Mouse (Mus musculus) 416B (cell line): ENCODE measurements around the gene Gm42421.

Experiments
- DNase-seq: peaks from one replicate; pipeline ENCODE4 v3.0.0; 2011; ENCODE audit warnings: low read depth

Gm42421 gene

DNA sequence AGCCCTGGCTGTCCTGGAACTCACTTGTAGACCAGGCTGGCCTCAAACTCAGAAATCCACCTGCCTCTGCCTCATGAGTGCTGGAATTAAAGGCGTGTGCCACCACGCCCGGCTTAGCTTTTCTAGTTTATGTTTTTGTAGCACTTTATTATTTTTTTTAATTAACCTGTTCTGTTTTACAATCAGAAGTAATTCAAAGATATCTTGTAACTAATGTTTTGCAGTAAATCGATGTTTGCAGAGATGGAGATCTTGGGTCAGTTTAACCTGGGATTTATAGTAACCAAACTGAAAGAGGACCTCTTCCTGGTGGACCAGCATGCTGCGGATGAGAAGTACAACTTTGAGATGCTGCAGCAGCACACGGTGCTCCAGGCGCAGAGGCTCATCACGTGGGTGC, at the start of gene Gm42421:
TSS of gene Gm42421 (plus strand) at position 301 of the 400 bp plus-strand sequence.
- DNase-seq: no peak

DNA sequence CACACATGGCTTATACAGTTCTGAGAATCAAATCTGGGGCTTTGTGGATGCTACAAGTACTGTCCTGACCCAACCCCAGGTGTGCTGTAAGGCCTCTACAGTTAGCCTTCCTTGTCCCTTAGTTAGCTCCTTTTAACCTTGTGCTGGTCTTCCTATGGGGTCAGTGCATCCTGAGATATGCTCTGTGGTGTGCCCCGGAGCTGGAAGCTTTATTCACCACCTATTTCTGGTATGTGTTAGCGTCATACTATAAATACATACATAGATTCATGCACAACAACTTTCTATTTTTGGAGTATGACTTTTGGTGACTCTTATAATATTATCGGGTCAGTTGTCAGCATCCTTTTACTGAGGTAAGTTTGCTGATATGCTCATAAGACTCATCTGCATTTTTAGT, 42.7 kb upstream of the Gm42421 start:
- no peak for DNase-seq

DNA sequence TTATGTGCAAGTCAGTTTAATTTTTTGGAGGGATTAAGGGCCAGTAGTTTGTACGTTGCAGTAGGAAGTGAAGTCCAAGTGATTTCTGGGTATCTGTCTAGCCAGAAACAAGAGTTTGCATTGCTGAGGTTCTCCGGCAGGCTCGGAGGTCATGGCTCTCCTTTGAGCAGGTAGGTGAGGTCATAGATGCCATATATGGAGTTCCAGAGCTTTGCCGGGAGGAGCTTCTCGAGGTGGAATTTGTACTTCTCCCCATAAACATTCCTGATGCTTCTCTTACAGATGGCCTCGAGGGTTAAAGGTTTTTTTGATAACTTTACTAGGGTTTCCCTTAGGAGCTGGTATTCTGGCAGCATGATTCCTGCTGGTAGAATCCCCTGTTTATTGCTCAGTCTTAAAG, 37.2 kb upstream of the Gm42421 start:
- DNase-seq: no peak

DNA sequence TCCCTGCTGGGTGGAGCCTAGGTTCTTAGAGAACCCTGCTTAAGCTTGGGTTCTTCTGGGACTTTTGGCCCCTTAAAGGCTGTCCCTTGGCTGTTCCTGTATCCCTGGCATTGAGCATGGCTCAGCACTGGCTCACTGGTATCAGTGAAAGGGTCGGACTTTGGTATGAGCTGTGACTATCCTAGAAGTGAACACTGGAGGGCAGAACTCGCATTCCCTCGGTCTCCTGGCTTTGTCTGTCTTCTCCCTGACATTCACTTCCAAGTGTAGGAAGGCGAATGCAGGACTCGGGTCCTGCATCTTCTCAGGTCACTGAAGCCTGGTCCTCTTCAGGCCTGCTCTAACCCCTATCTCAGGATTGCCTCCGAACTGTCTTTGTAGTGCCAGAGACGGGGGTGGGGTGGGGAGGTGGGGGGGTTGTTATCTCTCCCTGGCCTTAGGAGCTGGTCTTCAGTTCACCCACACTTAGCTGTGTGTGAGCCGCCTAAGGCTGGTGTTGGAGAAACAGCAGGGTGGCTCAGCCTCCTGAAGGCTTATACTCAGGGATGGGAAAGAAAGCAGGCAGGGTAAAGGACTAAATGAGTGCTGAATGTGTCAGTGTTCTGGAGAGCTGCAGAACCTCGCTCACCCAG, 35.6 kb upstream of the Gm42421 start:
- DNase-seq: no peak

DNA sequence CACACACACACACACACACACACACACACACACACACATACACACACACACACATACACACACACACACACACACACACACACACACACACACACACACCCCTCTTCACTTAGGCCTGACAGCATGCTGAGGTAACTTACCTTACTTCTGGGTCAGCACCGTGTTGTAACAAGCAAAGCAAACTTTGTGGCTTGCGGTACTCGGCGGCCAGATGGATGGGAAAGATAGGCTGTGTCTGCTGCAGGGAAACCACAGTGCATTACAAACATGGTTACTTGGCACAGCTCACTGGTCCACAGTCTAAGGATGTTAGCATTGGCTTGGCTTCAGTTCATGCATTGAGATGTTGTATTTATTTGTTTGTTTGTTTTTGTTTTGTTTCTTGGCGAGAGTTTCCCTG, 34.6 kb upstream of the Gm42421 start:
- peak; percentile 97 for DNase-seq

DNA sequence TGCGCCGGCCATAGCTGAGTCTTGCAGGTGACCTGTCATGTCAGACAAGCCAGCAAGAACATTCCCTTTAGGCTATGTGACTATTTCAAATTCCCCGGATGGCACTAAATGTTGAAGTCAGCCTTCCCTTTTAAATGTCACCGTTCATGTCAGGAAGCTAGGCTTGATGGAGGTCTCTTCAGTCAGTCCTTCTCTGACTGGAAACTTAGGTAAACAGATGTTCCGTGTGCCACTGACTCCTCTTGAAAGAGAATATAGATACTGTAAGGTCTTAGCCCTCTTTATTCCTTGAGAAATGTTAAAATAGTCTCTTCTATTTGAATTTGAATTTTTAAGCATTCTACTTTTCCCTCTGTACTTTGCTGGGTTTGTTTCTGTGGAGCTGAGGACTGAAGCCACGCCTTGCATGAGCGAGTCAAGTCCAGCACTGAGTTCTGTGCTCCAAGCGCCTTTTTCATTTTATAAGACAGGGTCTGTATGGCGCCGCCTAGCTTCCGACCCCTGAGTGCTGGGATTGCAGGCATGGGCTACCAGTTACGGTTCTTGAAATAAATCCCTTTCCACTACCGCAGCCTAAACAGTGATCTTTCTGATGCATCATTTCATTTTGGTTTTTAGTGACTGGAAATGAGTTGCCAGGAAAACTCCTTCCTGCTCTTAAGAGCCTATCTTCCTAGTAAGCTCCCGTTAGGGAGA, 30.2 kb upstream of the Gm42421 start, which contains the start of gene Ankrd61:
TSS of gene Ankrd61 (minus strand) at position 51 of the 696 bp plus-strand sequence.
- no peak for DNase-seq

DNA sequence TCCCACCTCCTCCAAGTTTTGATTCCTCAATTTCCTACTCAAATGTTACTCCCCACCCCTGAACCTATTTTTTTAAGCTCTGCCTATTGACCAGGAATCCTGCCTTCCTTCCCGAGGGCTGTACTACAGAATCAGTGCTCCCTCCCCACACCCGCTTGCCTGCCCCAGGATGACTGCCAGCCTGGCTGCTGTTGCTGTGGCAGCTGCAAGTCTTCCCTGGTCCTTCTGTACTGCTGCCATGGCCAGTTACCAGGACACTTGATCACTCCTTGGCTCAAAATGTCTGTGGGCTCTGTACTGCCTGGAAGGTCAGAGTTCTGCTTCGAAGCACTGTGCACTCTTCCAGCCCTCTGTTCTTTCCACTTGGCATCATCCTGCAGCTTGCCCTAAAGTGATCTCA, 25.9 kb upstream of the Gm42421 start:
- no peak for DNase-seq

DNA sequence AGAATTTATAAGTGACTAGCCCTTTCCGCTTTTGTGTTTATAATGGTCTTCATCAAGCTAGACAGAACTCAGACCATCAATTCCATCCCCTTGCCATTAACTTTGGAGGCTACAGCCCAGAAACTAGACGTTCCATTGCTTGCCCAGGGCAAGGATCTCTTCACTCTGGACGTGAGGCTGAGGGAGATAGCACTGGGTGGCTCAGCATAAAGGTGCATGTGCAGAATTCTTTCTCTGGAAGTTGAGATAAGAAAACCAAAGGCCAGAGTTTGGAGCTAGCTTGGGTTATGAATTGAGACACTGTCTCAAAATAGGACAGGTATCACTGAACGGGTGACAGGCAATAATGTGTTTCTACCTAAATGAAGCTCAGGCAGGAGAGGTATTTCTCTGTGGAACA, 24.2 kb upstream of the Gm42421 start:
- no peak for DNase-seq

DNA sequence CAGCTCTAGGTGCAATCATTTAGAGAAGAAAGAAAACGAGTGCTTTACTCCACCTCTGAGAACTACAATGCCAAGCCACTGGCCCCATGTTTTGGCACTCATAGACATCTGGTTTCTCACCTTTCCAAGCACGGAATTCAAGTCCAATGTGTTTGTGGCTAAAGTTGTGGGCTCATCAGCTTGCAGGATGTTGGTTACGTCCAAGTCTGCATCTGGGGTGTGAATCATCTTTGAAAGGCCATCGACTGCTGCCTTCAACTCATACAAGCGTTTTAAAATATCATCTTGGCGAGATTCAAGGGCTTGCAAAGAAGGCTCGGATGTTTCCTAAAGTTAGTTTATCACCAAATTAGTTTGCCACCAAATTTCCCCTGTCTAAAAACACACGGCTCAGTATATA, 21.5 kb upstream of the Gm42421 start:
- peak; percentile 33 for DNase-seq

DNA sequence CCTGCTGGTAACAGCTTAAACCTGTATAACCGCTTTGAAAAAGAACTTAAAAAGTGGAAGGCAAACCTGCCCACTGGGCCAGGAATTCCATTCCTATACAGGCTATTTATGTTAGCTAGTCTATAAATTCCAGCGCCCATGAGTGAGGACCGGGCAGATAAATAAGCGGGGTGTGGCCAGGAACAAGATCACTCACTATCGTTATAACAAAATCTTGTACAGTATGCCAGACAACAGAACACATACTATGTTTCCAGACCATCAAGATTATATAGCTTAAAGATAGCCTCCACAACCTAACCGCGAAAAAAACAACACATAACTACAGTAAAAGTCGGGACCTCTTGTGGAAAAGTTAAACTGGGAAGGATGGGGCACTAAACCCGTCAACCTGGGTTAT, 19.0 kb upstream of the Gm42421 start:
- DNase-seq: no peak

DNA sequence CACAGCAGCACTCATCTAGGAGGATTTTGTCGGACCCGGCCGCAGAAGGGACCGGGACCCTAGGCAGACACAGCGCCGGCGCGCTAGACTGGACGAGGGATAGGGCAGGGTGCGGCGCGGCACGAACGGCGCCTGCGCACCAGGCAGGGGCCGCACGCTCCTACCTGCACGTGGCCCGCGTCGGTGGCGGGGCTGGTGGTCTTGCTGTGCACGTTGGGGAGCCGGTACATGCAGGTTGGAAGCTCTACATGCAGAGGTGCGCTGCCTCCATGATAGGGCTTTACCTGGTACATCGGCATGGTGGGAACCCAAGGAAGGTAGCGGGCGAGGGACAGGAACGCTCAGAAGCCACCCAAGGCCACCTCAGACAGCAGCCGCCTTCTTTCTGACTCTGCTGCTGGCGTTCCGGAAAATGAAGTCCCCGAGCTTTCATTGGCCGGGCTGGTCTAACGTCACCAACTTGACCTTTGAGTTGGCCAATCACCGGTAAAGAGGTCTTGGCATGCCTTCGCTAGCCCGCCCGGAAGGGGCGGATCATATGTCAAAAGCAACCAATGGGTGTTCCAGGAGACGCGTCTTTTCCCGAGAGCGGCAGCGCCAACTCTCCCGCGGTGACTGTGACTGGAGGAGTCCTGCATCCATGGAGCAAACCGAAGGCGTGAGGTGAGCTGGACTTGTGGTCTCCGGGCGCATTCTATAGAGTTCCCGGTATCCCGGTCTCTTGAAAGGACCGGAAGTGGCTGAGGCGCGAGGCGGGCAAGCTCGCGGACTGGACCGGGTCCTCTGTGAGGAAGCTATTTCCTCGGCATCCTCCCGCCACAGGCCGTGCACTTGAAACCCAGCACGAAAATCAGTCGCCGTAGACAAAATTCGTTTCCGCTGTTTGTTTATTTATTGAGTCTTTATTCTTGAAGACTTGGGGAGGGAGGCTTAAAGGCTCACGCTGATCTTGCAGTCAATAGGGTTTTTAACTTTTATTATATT, 18.3 kb upstream of the Gm42421 start, which contains the start of the genes Aimp2 and Pms2:
TSS of gene Aimp2 (minus strand) at position 431 of the 984 bp plus-strand sequence.
TSS of gene Pms2 (plus strand) at position 548 of the 984 bp plus-strand sequence.
- peak; percentile 99 for DNase-seq

DNA sequence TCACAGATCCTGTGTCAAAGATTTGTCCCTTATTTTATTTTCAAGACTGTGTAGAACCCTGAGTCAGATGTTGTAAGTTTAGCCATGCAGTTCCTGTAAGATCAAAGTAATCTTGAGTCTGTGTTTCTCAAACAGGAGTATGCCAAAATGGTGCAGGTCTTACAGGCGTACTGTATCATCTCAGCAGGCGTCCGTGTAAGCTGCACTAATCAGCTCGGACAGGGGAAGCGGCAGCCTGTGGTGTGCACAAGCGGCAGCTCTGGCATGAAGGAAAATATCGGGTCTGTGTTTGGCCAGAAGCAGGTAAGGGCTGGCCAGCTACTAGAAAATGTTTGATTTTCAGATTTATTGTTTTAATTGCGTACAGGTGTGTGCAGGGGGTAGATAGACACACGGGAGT, 11.8 kb upstream of the Gm42421 start:
- DNase-seq: no peak

DNA sequence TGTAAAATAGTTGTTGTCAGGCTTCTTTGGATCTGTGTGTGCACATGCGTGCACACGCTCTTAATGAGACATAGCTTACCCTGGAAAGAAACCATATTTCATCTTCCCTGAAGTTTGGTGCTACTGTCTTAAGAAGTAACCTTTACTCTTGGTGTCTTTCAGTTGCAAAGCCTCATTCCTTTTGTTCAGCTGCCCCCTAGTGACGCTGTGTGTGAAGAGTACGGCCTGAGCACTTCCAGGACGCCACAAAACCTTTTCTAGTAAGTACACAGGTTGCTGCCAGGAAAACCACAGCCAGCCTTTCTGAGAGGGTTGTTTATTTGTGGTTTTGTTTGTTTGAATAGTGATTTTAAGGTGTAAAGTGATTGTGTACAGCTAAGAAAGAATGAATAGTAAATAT, 10.6 kb upstream of the Gm42421 start:
- peak; percentile 82 for DNase-seq

DNA sequence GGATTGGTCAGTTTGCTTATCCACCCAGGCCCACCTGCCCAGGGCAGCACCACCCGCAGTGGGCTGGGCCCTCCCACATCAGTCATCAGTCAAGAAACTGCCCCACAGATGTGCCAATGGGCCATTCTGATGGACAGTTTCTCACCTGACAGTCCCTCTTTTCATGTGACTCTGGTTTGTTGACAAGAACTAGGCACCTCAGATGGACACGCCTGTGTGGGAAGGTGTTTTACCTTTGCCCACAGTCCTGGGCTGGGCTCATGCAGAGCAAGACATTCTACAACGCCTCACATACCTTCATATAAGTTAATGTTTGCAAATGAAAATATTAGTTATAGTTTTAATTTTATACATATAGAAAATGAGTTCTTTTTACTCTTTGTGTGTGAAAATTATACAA, 9.9 kb upstream of the Gm42421 start:
- no peak for DNase-seq

DNA sequence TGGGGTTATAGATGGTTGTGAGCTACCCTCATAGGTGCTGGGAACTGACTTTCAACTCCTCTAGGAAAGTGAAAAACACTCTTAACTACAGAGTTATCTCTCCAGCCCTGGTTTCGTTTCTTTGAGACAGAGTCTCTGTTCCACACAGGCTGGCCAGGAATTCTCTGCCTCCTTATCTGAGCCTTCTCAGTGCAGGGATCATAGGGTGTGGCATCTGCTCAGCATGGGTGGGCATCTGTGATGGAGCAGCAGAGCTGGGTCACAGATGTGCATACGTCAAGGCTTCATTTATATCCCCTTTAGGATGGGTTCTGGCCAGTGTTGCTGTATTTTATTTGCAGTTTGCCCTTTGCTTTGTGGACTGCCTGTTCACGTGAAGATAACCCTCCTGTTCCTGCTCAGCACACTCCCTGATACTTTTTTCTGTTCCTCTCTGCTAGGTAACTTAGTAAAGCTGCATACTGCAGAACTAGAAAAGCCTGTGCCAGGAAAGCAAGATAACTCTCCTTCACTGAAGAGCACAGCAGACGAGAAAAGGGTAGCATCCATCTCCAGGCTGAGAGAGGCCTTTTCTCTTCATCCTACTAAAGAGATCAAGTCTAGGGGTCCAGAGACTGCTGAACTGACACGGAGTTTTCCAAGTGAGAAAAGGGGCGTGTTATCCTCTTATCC, 3.1 kb upstream of the Gm42421 start:
- no peak for DNase-seq

DNA sequence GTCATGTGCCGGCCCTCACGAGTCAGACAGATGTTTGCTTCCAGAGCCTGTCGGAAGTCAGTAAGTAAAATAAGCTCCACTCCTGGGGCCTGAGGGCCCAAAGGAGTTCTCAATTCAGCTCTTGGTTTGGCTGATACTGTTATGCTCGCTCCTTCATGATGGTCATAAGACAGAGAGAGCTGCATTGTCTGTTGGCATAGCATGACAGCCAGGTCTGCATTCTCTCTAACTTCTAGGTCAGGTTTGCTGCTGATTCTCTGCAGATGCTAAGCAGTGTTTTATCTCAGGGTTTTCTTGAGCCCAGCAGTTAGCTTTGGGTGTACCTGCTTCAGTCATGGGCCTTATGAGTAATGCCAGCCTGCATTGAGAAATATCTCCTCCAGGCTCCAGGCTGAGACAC, 1.3 kb downstream of the Gm42421 start:
- no peak for DNase-seq

DNA sequence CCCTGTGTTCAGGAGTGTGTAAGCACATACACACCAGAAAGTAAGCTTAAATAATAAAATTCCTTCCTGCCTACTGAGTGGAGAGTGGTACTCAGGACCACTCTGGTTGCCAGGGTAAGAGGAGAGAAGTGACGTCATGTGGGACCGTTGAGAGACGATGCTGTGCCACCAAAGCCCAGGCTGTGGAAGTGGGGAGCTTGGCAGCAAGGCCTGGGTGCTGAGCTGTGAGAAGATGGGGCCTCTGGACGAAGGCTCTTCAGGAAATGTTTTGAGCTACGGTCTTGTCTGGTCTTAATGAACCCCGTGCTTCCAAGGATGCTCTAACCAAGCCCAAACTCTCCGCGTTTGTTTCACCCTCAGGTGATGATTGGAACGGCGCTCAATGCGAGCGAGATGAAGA, 2.7 kb downstream of the Gm42421 start:
- DNase-seq: no peak

DNA sequence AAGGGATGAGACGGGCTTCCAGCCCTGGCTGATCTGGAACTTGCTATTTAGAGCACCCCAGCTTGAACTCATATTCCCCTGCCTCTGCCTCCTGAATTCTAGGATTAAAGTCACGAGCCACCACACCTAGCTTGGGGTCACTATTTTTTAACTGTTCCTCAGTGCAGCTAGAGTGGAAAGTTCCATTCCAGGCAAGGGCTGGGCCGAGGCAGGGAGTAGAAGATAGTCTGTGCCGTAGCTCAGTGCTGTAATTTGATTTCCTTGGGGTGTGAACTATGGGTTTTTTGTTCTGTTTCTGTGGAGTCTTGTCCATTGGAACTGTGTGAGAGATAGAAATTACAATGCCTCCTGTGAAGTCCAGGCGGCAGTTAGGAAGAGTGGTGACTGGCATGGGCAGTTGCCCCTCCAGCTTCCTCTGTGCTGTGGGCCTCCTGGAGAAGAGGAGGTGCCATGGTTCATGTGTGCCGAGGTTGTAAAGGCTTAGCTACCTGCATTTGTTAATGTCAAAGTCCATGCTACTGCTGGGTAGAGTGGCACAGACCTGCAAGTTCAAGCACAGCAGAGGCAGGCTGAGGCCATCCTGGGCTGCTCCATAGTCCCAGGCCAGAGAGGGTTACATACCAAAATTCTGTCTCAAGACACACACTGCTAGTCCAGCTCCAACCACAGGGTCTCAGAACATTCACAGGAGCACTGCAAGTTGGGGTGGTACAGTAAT, 4.0 kb downstream of the Gm42421 start:
- DNase-seq: no peak

DNA sequence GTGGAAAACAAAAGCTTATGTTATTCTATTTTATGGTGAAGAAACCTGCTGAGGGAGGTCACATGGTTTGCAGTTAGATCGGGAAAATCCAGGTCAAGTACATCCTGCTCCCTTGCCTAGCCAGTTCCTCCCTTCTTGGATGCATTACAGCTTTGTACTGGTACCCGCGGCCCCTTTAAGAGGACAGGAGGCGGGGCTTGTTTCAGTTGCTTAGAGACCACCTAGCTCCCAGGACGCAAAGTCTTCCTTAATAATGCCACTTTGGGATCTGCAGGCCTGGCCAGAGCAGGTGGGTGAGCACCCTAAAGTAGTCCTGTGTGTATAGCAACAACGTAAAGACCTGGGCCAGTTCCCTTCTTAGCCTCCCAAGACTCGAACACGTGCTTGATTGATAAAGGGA, 4.9 kb downstream of the Gm42421 start, which contains the start of gene Rsph10b:
TSS of gene Rsph10b (plus strand) at position 205 of the 400 bp plus-strand sequence.
- no peak for DNase-seq

DNA sequence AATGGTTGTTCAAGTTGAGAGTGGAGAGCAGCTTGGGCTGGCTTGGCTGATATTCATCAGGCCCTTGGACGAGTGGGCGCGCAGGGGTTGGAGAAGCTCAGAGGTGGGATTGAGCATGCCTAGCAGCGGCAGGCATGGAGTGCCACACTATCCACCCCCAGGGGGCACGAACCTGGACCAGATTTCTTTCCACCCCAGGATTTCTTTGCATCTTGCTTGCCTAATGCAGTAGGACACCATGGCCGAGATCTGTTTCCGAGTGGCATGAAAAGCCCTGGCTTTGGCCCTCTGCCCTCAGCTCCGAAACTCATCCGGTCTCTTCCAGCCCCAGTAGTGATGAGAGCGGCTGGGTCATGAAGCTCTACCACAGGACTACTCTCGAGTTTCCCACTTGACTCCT, 5.4 kb downstream of the Gm42421 start:
- no peak for DNase-seq

DNA sequence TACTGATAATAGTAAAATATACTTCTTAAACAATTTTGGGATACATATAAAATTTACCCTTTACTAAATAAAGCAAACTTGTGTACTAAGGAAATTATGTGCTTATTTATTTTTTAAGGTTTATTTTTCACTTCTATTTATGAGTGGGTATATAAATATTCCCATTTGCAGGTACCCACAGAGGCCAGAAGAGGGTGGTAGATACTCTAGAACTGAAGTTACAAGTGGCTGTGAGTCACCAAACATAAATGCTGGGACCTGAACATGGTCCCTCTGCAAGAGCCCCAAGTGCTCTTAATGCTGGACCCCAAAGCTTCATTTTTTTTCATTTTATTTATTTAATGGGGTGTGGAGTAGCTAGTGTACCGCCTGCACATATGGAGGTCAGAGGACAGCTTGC, 5.9 kb downstream of the Gm42421 start:
- peak; percentile 53 for DNase-seq
